Mouse (Mus musculus) midbrain, embryonic 10.5 days (tissue): ENCODE measurements around the gene Wapl. TPM values are rescaled to one million over a fixed set of nuclear protein-coding genes. Genes with fewer than 3 reads are reported as not detected.

ENCODE experiments used
- DNase-seq: peaks from one replicate; pipeline ENCODE4 v3.0.0-alpha.2; 2017; ENCODE audit warnings: low spot score
- H3K27ac ChIP-seq: fragments of 300-500 bp; sonication (generic); replicated peaks from 2 replicates; pipeline ENCODE4 v1.5.1; 2016; ENCODE audit warnings: mild to moderate bottlenecking
- H3K27me3 ChIP-seq: fragments of 300-500 bp; sonication (generic); 2 replicates; pipeline ENCODE4 v1.6.1; 2016; ENCODE audit warnings: low read depth, mild to moderate bottlenecking; ENCODE audit not compliant: poor library complexity, severe bottlenecking
- H3K36me3 ChIP-seq: fragments of 300-500 bp; sonication (generic); 2 replicates; pipeline ENCODE4 v1.6.1; 2016; ENCODE audit warnings: mild to moderate bottlenecking, moderate library complexity
- H3K4me1 ChIP-seq: fragments of 300-500 bp; sonication (generic); 2 replicates; pipeline ENCODE4 v1.6.1; 2016
- H3K4me3 ChIP-seq: fragments of 300-500 bp; sonication (generic); 2 replicates; pipeline ENCODE4 v1.5.1; 2016; ENCODE audit warnings: mild to moderate bottlenecking, moderate library complexity
- H3K9me3 ChIP-seq: fragments of 300-500 bp; sonication (generic); replicated peaks from 2 replicates; pipeline ENCODE4 v1.6.1; 2016; ENCODE audit warnings: mild to moderate bottlenecking
- WGBS: fragments of 180-500 bp; shearing (Covaris S2); methylation state at CpG from one replicate; pipeline ENCODE4 v1.1.7; 2016; 5-methylcytosine and 5-hydroxymethylcytosine counted together
- polyA plus RNA-seq: library from polyadenylated mRNA; unstranded; fragments of >200 nt; fragmentation: Nextera tagmentation; extraction: Ambion mirVana; gene quantifications from 2 replicates; pipeline ENCODE4 v1.2.1, GENCODE M21; 2016

Gene Wapl
- polyA plus RNA-seq, 1 experiment from 2014 or later: 26.1 TPM

- H3K4me3 ChIP-seq: peak overlapping the region; percentile 62
- 2% methylated on average over 10 of the region's 10 CpGs for WGBS
- H3K36me3 ChIP-seq: no peaks in the 10 kb centered on the region
- peaks cover 26% of the 10 kb centered on the region for H3K27me3 ChIP-seq
- peaks cover 19% of the 10 kb centered on the region for H3K4me1 ChIP-seq
- DNase-seq: peak; percentile 64
- H3K9me3 ChIP-seq: no peaks in the 10 kb centered on the region
- no peak overlapping the region for H3K27ac ChIP-seq
Observed at GRCm38 (mm10) chr14:34768373-34768772, 94.6 kb downstream of the Wapl start.

GRCm38 (mm10) chr14:34769021-34769566, 95.4 kb downstream of the Wapl start:
- DNase-seq: peak; percentile 84
- H3K4me1 ChIP-seq: peaks cover 19% of the 10 kb centered on the region
- H3K9me3 ChIP-seq: no peaks in the 10 kb centered on the region
- peak overlapping the region; percentile 62 for H3K4me3 ChIP-seq
- peaks cover 26% of the 10 kb centered on the region for H3K27me3 ChIP-seq
- no peaks in the 10 kb centered on the region for H3K36me3 ChIP-seq
- peak overlapping the region; percentile 10; the same call in 1 of the 2 replicates for H3K27ac ChIP-seq
- whole genome bisulfite sequencing: 0% methylated on average over 36 of the region's 36 CpGs

- WGBS: 17% methylated on average over 32 of the region's 32 CpGs
- Histone ChIP-seq H3K27ac (peak overlapping the region; percentile 10; the same call in 1 of the 2 replicates), H3K4me1 (peaks cover 19% of the 10 kb centered on the region)
Observed at GRCm38 (mm10) chr14:34769567-34770158, 95.9 kb downstream of the Wapl start.

GRCm38 (mm10) chr14:34770467-34770866, 96.7 kb downstream of the Wapl start:
- H3K4me3 ChIP-seq: no peak overlapping the region
- H3K27me3 ChIP-seq: peaks cover 26% of the 10 kb centered on the region
- 86% methylated on average over 6 of the region's 6 CpGs for WGBS
- peaks cover 19% of the 10 kb centered on the region for H3K4me1 ChIP-seq
- no peak for DNase-seq
- H3K9me3 ChIP-seq: no peaks in the 10 kb centered on the region
- H3K27ac ChIP-seq: no peak overlapping the region
- H3K36me3 ChIP-seq: no peaks in the 10 kb centered on the region

More at GRCm38 (mm10) chr14:34769567-34770158, 95.9 kb downstream of the Wapl start:
- H3K4me3 ChIP-seq: peak overlapping the region; percentile 62
- H3K36me3 ChIP-seq: no peaks in the 10 kb centered on the region
- H3K9me3 ChIP-seq: no peaks in the 10 kb centered on the region
- peak; percentile 62 for DNase-seq
- H3K27me3 ChIP-seq: peaks cover 26% of the 10 kb centered on the region

- H3K4me1 ChIP-seq: peaks cover 19% of the 10 kb centered on the region
- H3K27ac ChIP-seq: no peak overlapping the region
- no peaks in the 10 kb centered on the region for H3K36me3 ChIP-seq
- no peak overlapping the region for H3K4me3 ChIP-seq
- DNase-seq: no peak
- peaks cover 7% of the 10 kb centered on the region for H3K9me3 ChIP-seq
- 23% methylated on average over 9 of the region's 9 CpGs for WGBS
- peaks cover 27% of the 10 kb centered on the region for H3K27me3 ChIP-seq
Observed at GRCm38 (mm10) chr14:34771601-34772000, 97.9 kb downstream of the Wapl start.

- no peak overlapping the region for H3K27ac ChIP-seq
- H3K4me1 ChIP-seq: peaks cover 19% of the 10 kb centered on the region
- 52% methylated on average over 7 of the region's 7 CpGs for WGBS
- H3K27me3 ChIP-seq: peaks cover 32% of the 10 kb centered on the region
- peaks cover 7% of the 10 kb centered on the region for H3K9me3 ChIP-seq
- DNase-seq: no peak
- H3K36me3 ChIP-seq: no peaks in the 10 kb centered on the region
- H3K4me3 ChIP-seq: no peak overlapping the region
Observed at GRCm38 (mm10) chr14:34772132-34772531, 98.4 kb downstream of the Wapl start.

- peaks cover 38% of the 10 kb centered on the region for H3K27me3 ChIP-seq
- no peak overlapping the region for H3K4me3 ChIP-seq
- peaks cover 7% of the 10 kb centered on the region for H3K9me3 ChIP-seq
- 78% methylated on average over 3 of the region's 3 CpGs for WGBS
- H3K36me3 ChIP-seq: no peaks in the 10 kb centered on the region
- no peak for DNase-seq
- H3K4me1 ChIP-seq: peaks cover 17% of the 10 kb centered on the region
- H3K27ac ChIP-seq: no peak overlapping the region
Observed at GRCm38 (mm10) chr14:34773681-34774080, 100.0 kb downstream of the Wapl start.

GRCm38 (mm10) chr14:34774231-34774630, 100.5 kb downstream of the Wapl start:
- Histone ChIP-seq H3K36me3 (no peaks in the 10 kb centered on the region), H3K4me1 (peaks cover 11% of the 10 kb centered on the region), H3K27ac (no peak overlapping the region), H3K4me3 (no peak overlapping the region), H3K9me3 (peaks cover 7% of the 10 kb centered on the region), H3K27me3 (peaks cover 35% of the 10 kb centered on the region)
- DNase-seq: no peak
- 84% methylated on average over 6 of the region's 6 CpGs for WGBS

- peaks cover 2% of the 10 kb centered on the region; the same call in 1 of the 2 replicates for H3K4me1 ChIP-seq
- no peaks in the 10 kb centered on the region for H3K36me3 ChIP-seq
- peaks cover 17% of the 10 kb centered on the region for H3K27me3 ChIP-seq
- no peak overlapping the region for H3K4me3 ChIP-seq
- no peak for DNase-seq
- WGBS: 88% methylated on average over 12 of the region's 12 CpGs
- H3K9me3 ChIP-seq: peaks cover 7% of the 10 kb centered on the region
- no peak overlapping the region for H3K27ac ChIP-seq
Observed at GRCm38 (mm10) chr14:34776719-34777385, 103.1 kb downstream of the Wapl start.

- WGBS: 18% methylated on average over 10 of the region's 10 CpGs
- H3K27me3 ChIP-seq: peaks cover 12% of the 10 kb centered on the region
- no peak overlapping the region for H3K4me3 ChIP-seq
- no peaks in the 10 kb centered on the region for H3K36me3 ChIP-seq
- H3K9me3 ChIP-seq: peaks cover 7% of the 10 kb centered on the region
- peaks cover 2% of the 10 kb centered on the region; the same call in 1 of the 2 replicates for H3K4me1 ChIP-seq
- no peak overlapping the region for H3K27ac ChIP-seq
- DNase-seq: peak; percentile 59
Observed at GRCm38 (mm10) chr14:34777810-34778209, 104.1 kb downstream of the Wapl start.

GRCm38 (mm10) chr14:34778760-34779159, 105.0 kb downstream of the Wapl start:
- H3K4me1 ChIP-seq: peaks cover 2% of the 10 kb centered on the region; the same call in 1 of the 2 replicates
- DNase-seq: no peak
- peaks cover 7% of the 10 kb centered on the region for H3K9me3 ChIP-seq
- no peak overlapping the region for H3K27ac ChIP-seq
- H3K4me3 ChIP-seq: no peak overlapping the region
- no peaks in the 10 kb centered on the region for H3K36me3 ChIP-seq
- WGBS: 82% methylated on average over 7 of the region's 7 CpGs
- H3K27me3 ChIP-seq: peaks cover 12% of the 10 kb centered on the region

GRCm38 (mm10) chr14:34793406-34794037, 119.8 kb downstream of the Wapl start:
- 89% methylated on average over 1 of the region's 1 CpGs for WGBS
- Histone ChIP-seq H3K4me3 (no peak overlapping the region), H3K4me1 (no peaks in the 10 kb centered on the region), H3K36me3 (no peaks in the 10 kb centered on the region), H3K9me3 (peaks cover 16% of the 10 kb centered on the region), H3K27ac (no peak overlapping the region), H3K27me3 (no peaks in the 10 kb centered on the region)
- no peak for DNase-seq
